Mouse (Mus musculus): Measurements from ENCODE around the gene Etl4. TPM values are rescaled to one million over a fixed set of nuclear protein-coding genes. Genes with fewer than 3 reads are reported as not detected.

Gene Etl4
- total RNA-seq, 2 experiments from 2014 or later = 129 TPM

Small RNA genes within 50 kb of the gene (microRNA-seq; reads per million reads assigned to microRNA genes)
- gene Gm44457 = 0 reads per million in 2 experiments
